Mouse (Mus musculus): ENCODE results near the gene Slc22a6.
A peak's percentile ranks its signal among the peaks of the same experiment; 100 is the strongest.

The Slc22a6 gene

GRCm38 (mm10) chr19:8617904-8618303 is at the start of gene Slc22a6:
TSS of gene Slc22a6 (plus strand) at chr19:8618039.
- DNase-seq (ENCODE audit: low spot score in 2 of 2) = no peak

DNA sequence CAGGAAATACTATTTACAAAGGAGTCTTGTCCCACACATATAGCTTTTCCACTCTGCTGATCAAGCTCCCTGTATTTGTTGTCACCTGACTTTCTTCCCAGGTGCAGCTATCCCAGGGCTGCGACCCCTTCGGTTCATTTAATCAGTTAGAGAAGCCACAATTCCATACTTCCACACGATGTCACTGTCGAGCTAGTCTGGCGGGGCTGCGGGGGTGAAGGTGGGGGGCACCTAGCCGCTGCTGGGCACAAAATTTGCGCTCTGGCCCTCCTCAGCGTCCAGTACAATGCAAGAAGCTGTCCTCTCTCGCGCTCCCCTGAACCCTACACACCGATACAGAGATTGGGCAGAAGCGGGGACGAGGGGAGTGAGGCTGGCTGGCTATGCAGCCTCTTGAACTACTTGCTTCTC is 48.4 kb upstream of the Slc22a6 start:
- no peak for DNase-seq (ENCODE audit: low spot score in 2 of 2)

GRCm38 (mm10) chr19:8570341-8571040 is 47.3 kb upstream of the Slc22a6 start:
- DNase-seq (ENCODE audit: low spot score in 2 of 2) = no peak

DNA sequence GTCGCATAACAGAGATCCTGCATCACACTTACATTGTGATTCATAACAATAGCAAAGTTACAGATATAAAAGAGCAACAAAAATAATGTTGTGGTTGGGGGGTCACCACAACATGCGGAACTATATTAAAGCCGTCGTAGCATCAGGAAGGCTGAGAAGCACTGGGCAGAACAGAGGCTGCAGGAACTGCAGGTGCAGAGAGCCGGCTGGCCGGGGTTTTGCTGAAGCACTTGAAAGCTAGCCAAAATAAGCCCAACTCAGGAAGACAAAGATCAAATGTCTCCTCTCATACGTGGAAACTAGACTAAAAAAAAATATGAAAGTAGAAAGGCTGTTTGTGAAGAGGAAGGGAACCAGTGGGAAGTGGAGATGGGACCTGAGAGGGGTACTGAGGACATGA is 46.1 kb upstream of the Slc22a6 start:
- no peak for DNase-seq (ENCODE audit: low spot score in 2 of 2)

GRCm38 (mm10) chr19:8572485-8572884 is 45.4 kb upstream of the Slc22a6 start:
- no peak for DNase-seq (ENCODE audit: low spot score in 2 of 2)

DNA sequence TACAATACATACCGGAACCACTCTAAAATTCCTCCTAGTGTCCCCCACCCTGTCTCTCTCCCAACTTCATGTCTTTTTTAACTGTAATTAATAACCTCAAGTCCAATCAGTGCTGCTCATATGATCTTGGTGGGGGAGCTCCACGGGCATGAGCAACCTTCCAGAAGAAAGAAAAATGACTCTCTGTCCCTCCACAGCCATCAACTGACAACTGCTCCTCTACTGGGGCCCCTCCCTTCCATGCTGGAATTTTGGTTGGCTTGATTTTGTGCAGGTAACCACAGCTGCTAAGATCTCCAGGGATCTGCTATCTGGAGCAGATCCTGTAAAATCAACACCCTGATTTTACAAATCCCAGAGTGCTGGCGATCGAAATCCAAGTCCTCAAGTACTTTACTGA is 40.4 kb upstream of the Slc22a6 start:
- no peak for DNase-seq (ENCODE audit: low spot score in 2 of 2)

- peak; percentile 87 to 88 for DNase-seq (ENCODE audit: low spot score in 2 of 2)
Observed at GRCm38 (mm10) chr19:8578293-8578969, 39.4 kb upstream of the Slc22a6 start.

DNA sequence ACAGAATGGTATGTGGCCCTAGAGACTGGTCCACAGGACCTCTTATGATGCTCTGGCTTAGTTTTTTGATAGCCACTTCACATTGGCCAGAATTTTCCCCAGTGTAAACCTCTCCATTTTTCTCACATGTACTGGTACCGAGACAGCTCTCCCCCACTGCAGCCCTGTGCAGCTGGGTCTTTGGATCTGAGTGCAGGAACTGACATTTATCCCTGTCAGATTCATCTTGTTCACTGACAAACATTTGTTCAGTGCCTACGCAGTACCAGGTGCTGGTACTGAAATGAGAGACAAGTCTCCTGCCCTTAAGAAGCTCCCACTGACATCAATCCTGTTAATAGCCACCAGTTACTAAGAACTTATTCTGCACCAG is 38.9 kb upstream of the Slc22a6 start:
- peak in 1 of 2 experiments; percentile 19 for DNase-seq (ENCODE audit: low spot score in 2 of 2)

DNA sequence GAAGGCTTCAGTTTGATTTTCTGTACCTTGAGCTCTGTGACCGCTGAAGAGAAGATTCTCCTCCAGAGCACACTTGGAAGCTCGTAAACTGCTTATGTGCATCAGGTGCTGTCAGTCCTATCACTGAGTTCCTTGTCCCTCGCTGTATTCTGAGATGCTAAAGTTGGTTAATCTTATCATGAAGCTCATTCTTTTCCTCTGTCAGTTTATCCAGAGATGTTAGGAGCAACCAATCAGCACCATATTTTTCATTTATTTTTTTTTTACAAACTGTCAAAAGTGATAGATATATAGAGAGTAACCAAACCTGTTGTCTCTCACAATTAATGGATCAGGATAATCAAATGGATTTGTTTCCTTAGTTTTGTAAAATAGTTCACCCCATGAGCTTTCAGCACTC is 32.5 kb upstream of the Slc22a6 start:
- no peak for DNase-seq (ENCODE audit: low spot score in 2 of 2)

- peak in 1 of 2 experiments; percentile 38 for DNase-seq (ENCODE audit: low spot score in 2 of 2)
Observed at GRCm38 (mm10) chr19:8585899-8586298, 31.9 kb upstream of the Slc22a6 start.

DNA sequence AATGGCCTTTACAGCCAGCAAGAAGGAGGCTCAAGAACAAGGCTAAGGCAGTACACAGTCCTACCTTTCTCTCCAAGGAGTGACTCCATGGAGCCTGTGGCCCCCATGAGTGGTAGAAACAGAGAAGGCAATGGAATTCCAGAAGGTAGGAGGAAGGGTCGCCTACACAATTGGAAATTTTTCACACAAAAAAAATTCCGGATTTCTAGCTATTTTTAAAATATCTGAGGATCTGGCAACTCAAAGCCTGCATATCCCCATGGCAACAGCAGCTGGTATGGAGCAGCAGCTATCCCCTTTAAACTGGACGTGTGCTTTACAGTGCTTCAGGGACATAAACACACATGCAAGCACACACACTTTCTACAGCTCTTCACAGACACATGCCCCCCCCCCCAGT is 31.5 kb upstream of the Slc22a6 start:
- peak in 1 of 2 experiments; percentile 43 for DNase-seq (ENCODE audit: low spot score in 2 of 2)

GRCm38 (mm10) chr19:8587315-8587714 is 30.5 kb upstream of the Slc22a6 start:
- DNase-seq (ENCODE audit: low spot score in 2 of 2) = no peak

DNA sequence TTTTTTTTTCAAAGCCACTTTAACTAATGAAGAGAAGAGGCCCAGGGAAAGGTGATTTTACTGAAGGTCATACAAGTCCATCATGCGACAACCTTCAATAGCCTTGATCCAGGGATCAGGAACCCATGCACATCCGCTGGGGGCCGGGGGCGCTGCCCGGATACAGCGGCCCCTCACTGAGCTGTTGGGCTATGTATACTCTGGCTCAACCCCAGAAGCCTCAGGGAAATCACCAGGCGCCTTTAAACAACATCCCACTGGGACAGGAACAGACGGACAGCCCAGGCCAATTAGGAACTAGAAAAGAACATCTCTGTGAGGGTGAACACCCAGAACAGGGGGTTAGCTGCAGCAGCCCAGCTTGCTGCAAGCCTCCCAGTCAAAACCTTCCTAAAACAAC is 26.9 kb upstream of the Slc22a6 start, which contains the start of gene Slc22a8:
Gene Slc22a8 (plus strand): TSS at position 301 of the 400 bp plus-strand sequence.
- DNase-seq (ENCODE audit: low spot score in 2 of 2) = no peak

GRCm38 (mm10) chr19:8592155-8592554 is 25.7 kb upstream of the Slc22a6 start:
- no peak for DNase-seq (ENCODE audit: low spot score in 2 of 2)

DNA sequence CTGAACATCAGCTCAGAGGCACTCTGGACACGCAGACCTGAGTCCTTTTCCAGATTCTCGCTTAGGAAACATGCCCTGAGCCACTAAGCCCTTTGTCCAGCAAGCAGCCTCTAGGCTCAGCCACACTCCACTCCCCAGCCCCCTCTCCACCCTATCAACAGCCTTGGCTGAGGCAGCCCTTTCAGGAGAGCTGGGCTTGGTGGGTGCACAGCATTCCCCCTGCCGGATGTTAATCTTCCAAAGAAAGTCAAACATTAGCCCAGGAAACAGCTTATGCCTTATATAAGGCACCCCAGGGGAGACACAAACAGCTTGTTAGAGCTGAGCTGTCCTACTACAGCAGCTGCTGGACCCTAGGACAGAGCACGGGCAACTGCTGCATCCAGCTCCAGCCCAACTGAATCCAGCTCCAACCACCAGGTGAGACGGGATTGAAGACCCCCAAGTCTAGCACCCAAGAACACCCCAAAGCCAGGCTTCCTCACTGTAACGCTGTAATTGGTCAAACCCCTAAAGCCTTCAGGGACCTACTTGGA is 24.9 kb upstream of the Slc22a6 start:
- DNase-seq (ENCODE audit: low spot score in 2 of 2) = no peak

DNA sequence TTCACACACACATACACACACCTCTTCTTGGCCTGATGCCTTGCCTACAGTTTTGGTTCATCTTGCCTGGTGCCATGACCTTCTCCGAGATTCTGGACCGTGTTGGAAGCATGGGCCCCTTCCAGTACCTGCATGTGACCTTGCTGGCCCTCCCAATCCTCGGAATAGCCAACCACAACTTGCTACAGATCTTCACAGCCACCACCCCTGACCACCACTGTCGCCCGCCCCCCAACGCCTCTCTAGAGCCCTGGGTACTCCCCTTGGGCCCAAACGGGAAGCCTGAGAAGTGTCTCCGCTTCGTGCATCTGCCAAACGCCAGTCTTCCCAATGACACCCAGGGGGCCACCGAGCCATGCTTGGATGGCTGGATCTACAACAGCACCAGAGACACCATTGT is 24.0 kb upstream of the Slc22a6 start:
- DNase-seq (ENCODE audit: low spot score in 2 of 2) = no peak

- no peak for DNase-seq (ENCODE audit: low spot score in 2 of 2)
Observed at GRCm38 (mm10) chr19:8594518-8594917, 23.3 kb upstream of the Slc22a6 start.

DNA sequence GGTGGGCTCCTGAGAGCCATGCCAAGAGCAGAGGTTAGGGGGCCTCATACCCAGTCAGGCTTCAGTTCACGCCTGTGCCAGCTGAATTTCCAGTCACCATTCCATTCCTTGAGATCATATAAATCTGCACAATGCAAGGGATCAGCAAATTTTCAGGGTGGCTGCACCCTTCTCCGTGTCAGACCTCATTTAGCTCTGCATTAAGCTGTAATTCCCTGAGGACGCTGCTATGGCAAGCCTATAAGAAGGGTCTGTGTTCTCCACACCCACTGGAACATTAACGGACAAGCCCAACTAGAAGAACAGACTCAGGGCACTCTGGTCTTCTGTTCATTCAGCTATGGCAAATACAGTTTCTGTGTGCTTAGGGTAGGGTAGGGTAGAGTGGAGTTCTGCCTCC is 20.6 kb upstream of the Slc22a6 start:
- DNase-seq (ENCODE audit: low spot score in 2 of 2) = no peak

DNA sequence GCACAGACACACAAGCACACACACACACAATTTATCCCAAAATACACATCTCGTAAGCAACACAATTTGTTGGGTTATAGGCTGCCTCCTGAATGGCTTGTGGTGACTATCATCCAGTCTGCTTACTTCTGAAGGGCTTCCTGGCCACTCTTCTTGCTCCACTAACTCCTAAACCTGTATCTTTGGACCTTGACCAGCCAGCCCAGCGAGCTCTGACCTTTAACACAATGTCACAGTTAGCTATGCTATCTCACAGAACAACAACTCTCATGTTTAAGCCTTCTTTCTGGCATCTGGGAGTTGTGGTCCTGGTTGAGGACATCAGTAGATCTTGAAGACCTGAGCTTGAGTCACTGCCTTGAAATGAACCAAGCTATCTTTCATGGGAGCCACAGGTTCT is 18.6 kb upstream of the Slc22a6 start:
- no peak for DNase-seq (ENCODE audit: low spot score in 2 of 2)

DNA sequence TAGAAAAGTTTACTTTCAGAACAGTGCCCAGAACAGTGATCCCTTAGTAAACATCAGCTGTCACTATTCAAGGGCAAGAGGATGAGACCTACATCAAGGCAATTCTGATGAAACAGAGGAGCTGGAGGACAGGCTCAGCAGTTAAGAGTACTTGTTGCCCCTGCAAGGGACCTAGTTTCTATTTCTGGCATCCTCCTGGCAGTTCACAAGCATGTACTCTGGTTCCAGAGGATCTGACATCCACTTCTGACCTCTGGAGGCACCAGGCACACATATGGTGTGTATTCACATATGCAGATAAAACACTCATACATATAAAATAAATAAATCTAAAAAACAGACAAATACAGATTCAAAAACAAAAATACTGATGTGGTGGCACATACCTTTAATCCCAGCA is 15.9 kb upstream of the Slc22a6 start:
- no peak for DNase-seq (ENCODE audit: low spot score in 2 of 2)

DNA sequence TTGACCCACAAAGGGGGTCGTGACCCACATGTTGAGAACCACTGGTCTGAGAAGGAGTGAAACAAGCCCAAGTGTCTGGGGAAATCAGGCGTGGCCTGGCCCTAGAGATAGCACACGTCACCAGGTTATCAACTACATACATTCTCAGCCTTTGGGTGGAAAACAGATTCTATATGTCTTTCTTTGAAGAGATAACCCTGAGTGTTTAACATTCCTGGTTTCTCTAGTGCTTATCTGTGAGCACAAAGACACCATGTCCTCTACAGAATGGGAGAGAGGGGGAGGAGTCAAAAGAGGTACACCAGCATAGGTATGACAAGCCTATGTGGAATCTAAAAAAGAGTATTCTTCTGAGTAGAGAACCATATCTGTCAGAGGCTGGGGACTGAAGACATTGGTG is 14.9 kb upstream of the Slc22a6 start:
- no peak for DNase-seq (ENCODE audit: low spot score in 2 of 2)

GRCm38 (mm10) chr19:8604536-8605240 is 13.2 kb upstream of the Slc22a6 start:
- DNase-seq (ENCODE audit: low spot score in 2 of 2) = no peak

- no peak for DNase-seq (ENCODE audit: low spot score in 2 of 2)
Observed at GRCm38 (mm10) chr19:8605241-8605558, 12.6 kb upstream of the Slc22a6 start.
